Mouse (Mus musculus) 3T3-L1 (cell line): ENCODE measurements around the gene Gm29797.
A peak's percentile ranks its signal among the peaks of the same experiment; 100 is the strongest.

Experiments used
- DNase-seq: peaks from one replicate; pipeline ENCODE4 v3.0.0-alpha.2; 2015; ENCODE audit warnings: low read depth, low spot score

The Gm29797 gene

DNA sequence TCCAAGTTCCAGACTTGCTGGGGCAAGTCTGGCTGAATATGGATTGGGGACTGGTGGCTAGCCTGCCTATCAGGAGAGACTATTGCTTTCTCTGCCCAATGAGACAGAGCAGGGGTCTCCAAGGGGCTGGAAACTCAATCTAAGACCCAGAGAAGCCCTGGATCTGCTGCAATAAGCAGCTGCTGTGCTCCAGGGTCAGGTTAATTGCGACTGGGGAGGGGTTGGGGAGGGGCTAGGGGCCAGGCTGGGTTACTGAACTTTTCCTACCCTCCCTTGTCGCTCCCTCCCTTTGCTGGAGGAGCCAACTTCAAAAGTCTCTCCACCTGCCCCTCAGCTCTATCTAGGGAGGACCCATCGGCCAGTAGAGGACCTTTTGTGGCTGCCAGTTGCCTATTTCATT lies at the start of gene Gm29797:
Gene Gm29797 (plus strand): TSS at position 301 of the 400 bp plus-strand sequence.
- no peak for DNase-seq

DNA sequence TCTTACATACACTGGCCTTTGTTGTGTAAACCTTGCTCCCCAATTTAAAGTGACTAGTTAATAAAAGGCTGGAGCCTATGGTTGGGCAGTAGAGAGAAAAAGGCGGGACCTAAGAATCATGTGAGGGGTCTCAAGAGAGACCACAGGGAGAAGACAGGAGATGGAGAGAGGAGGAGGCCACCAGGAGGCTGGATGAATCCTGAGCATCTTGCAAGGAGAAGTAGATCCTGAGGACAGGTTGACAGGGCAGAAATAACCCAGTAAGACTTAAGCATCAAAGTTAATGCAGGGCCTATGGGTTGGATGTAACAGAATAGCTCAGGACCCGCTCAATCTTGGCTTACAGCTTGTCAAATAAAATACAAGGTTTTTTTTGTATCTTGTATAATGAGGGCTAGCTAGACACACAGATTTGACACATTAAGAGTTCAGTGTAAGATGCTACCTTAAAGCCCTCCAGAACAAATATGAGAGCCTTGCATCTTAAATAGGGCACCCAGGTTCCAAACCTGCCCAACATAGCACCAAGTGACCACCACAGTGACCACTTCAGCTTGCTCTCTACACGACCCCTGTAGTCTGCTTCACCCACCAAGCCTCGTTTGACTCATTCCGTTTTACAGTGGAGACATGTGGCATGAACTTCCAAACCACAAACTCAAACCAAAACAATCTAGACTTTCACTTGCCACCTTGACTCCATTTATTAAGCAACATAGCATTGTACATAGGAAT lies 37.9 kb upstream of the Gm29797 start:
- DNase-seq, result no peak

DNA sequence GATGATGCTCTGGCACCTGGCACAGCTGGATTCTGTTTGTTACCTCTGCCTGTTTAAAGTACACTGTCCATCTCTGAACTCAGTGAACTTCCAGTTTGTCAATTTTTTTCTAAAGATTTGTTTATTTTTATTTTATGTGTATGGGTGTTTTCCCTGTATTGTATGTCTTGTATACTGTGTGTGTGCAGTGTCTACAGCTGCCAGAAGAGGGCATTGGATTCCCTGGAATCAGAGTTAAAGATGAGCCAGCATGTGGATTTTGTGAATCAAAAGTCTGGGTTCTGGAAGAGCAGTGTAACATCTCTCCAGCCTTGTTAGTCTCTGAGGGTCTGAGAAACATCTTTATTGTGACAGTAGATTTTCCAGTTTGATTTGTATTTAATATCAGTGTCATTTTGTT lies 33.4 kb upstream of the Gm29797 start:
- DNase-seq, result peak; percentile 56

DNA sequence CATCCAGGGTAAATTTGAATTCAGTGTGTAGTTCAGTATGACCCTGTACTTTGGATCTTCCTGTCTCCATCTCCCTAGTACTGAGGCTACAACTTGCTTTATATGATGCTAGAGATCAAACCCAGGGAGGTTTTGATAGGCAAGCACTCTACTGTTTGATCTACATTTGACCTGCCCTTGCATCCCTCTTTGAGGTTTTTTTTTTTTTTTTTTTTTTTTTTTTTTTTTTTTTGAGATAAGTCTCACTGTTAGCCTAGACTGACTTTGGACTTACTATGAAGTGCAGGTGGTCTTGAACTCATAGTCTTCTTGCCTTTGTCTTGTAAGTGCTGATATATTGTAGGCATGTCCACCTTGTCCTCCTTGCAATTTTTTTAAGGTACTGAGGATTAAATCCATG lies 28.4 kb upstream of the Gm29797 start:
- DNase-seq, result no peak

DNA sequence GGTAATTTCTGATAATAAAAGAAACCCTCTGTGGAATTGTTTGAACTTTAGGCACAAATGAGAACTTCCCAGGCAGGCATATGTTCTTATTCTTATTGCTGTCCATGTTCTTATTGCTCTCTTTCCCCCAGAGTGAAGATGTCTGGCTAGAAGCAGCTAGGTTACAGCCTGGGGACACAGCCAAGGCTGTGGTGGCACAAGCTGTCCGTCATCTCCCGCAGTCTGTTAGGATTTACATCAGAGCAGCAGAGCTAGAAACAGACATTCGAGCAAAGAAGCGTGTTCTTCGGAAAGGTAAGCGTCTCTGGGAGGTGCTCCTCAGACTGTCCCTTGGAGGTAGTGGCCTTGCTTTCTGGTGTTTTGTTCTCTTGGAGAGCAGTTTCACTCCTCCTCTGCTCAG lies 24.2 kb upstream of the Gm29797 start:
- no peak for DNase-seq

DNA sequence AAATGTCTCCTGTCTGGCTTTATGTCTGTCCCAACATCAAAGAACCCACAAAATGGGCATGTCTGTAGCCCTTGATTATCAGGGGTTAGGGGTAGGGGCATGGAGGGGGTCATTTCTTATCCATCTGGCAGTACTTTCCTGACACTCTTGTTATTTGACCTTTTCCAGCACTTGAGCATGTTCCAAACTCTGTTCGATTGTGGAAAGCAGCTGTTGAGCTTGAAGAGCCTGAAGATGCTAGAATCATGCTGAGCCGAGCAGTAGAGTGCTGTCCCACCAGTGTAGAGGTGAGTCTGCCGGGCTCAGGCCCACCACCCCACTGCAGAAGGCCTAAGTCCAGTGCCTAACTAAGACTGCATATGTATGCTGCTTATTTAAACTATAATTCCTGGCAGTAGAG lies 21.0 kb upstream of the Gm29797 start:
- DNase-seq, result no peak

DNA sequence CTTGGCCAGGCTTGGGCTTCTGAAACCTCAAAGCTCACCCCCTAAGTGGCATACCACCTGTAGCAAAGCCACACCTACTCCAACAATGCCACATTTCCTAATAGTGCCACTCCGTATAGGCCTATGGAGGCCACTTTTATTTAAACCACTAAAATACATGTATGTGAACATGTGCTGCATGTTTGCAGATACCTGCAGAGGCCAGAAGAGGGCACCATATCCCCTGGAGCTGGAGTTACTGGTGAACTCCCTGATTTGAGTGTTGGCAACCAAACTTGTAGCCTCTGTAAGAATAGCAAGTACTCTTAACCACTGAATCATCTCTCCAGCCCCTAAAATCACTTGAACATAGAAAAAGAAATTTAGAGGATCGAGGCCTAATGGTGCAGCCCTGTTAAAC lies 12.5 kb upstream of the Gm29797 start:
- DNase-seq, result peak; percentile 78

DNA sequence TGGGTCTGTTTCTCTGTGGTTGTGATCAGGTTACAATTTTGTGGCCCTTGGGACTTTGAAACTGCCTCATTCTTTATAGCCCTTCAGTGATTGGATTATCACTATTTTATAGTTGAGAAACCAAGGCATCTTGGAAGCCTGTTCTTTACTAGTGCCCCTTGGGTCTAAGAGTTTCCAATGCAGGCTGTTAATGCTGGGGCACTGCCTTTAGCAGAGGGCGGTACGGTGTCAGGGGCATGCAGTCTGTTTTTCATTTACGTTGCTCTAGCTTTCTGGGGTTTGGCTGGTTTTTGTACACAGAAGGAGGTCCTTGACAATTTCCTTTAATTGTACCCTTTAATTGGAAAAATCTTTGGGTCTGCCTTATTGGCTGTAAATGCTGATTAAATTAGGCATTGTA lies 11.2 kb upstream of the Gm29797 start:
- DNase-seq, result no peak

DNA sequence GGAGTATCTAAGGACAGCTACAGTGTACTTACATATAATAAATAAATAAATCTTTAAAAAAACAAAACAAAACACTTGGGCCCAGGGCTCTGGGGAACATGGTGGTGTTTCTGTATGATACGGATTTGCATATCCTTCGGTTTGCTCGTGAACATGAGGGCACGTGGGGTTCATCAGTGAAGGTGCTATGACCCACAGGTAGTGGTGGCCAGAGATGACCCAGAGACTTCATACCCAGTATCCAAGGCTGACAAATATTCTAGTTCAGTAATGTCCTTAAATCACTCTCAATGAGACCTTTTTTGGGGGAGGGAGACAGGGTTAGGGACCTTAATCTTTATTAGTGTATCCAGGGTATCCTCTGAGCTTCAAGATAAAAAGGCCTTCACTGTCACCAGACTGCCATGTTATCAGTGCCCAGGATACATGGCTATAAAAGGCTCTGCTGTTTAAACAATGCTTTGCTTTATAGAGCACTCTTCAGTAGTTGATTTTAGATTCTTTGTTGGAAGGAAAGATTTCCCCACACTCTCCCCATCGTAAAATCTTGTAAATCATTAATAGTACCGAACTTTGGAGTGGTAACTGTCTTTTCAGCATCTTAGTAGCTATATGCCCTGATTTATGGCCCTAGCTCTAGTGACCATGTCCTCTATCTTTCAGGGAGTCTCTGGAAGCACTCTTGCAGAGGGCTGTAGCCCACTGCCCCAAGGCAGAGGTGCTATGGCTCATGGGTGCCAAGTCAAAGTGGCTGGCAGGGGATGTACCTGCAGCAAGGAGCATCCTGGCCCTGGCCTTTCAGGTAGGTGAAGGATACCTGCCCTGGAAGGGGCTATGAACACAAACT lies 10.0 kb upstream of the Gm29797 start:
- DNase-seq, result no peak

DNA sequence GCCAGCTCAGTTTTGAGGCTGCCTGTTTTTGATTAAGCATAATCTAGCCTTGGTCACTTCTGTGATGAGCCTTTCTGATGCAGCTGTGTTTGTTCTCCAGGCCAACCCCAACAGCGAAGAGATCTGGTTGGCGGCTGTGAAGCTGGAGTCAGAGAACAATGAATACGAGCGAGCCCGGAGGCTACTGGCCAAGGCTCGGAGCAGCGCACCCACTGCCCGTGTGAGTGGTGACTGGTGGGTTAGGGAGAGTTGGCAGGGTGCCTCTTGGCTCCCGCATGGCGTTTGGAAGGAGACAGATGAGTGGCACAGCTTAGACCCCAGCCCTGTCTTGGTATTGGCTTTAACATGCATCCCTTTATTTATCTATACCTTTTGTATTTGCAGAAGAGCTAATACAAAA lies 7.9 kb upstream of the Gm29797 start:
- no peak for DNase-seq

DNA sequence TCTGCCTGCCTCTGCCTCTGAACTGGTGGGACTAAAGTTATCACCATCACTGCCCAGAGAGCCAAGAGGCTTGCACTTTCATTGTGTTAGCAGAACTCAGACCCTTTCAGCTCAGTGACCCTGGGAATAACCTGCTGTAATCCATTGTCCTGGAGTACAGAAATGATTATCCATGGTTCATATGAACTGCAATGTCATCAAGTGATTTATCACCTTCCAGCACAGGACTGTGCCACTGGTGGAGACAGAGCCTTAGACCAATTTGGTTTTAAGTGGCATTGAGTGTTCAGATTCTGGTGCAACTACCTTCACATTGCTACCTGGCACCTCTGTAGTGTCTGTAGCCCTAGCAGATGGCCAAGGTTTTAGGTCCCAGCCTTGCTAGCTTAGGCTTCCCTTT lies 3.8 kb upstream of the Gm29797 start:
- DNase-seq, result no peak

DNA sequence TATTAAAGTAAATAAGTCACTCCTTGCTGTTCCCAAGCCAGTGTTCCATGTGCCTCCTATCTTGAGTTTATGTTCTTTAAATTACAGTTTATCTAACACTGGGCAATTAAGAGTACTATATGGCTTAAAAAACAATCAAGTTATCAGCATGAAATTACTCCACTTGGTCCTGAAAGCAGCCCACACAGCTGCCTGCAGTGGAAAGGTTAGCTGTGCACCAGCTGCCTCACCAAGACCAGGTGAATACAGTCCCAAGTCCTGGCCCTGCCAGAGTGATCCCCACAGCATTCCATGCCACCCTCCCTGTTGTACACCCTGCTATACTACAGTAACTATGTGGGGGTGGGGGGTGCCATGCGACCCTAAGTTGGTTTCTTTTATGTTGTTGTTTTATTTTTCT lies 3.3 kb upstream of the Gm29797 start:
- DNase-seq, result no peak

DNA sequence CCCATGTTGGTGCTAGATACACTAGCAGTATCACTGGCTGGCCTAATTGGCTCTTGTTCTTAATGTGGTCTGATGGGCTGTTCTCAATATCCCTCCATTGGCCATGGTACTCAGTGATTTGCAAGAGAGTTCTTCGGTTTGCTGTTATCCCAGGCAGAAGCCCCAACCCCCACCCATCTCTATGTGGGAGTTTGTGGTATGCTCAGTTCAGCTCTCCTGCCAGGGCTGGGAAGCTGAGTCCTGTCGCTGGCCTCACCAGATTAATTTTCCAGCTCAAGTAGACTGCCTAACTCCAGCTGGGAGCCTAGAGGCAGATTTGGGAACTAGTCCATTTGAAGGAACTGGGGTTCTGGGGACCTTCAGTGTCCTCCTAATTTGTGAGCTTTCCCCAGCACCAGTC lies 607 bp downstream of the Gm29797 start:
- no peak for DNase-seq

DNA sequence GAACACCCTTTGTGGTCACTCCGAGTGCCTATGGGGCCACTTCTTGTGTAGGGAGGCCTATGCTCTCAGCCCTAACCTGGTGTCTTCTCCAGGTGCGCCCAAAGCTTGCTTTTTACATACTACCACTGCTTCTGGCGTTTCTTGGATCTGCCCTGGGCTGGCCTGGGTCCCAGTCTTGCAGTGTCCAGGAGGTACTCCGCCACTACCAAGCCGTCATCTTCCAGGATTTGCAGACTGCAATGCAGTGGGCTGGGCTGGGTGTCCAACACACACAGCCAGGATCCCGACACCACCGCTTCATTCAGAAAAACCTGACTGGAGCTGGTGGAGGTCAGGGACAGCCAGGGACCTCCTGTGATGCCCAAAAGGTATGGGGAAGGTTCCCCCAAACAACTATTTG lies 1.7 kb downstream of the Gm29797 start:
- no peak for DNase-seq

DNA sequence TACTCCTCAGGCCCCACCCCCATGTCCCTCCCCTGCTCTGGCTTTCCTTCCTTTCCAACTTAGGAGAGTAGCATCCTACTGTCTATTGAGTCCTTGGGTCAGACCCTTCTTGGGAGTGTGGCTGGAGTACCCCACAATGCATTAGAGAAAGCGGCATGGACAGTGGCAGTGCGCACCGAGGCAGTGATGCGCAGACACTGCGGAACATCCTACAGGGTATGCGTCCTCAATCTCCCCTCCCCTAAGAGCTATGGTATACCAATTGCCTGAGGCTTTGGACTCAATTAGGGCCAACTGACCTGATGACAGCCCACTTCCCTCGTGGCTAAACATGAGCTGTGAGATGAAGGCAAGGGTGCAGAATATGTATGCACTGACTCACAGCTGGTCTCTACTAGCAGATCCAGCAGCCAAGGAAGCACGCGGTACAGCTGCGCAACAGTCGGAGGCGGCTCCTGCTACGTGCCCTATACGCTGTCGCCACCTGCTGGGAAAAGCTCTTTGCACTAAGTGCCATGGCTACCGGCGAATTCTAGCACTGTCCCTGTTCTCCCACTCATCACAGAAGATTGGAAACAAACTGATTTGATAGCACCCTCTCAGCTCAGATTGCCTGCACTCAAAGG lies 2.2 kb downstream of the Gm29797 start:
- DNase-seq, result peak; percentile 33

DNA sequence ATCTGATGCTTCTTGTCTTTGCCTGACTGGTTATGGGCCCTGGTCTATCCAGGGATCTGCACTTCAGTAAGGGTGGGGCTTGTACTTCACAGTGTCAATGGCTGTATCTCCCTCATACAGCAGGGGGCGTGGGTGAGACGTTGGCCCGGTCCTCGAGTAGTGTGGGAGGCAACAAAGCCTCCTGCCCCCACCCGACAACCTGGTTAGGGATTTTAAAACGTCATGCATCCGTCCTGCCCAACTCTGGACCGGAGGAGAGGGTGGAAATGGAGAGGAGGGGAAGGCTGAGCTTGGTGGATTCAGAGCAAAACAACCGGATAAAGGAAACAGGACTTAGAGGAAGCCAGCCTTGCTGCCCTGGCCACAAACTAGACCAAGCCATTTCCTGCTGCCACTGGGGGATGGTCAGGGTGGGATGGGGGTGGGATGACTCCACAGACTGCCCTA lies 2.8 kb downstream of the Gm29797 start:
- peak; percentile 70 for DNase-seq

DNA sequence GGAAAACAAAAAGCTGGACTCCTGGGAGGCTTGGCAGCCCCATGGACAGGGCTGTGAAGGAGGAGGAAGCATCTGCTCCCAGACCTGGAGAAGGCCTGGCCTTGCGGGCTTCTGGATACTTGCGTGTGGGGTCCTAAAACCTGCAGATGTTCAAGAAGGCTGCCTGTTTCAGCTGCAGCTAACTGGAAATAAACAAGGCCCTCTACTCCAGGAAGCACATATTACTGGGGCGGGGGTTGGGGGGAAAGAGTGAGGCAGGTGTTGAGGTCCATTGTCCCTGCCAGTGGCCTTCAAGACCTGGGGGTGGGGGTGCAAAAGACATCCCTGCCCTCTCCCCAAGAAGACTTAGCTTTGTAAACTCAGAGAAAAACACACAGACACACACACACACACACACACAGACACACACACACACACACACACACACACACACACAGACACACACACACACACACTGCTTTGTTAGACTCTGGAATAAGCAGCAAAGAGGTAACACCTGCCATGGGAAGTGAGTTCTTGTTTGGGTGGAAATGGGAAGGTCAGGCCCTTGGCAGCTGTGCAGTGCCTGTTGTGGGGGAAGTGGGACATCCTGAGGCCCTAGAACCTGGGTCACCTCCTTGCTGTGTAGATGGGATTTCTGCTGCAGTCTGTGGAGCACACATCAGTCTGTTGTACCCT lies 5.9 kb downstream of the Gm29797 start:
- DNase-seq, result no peak

DNA sequence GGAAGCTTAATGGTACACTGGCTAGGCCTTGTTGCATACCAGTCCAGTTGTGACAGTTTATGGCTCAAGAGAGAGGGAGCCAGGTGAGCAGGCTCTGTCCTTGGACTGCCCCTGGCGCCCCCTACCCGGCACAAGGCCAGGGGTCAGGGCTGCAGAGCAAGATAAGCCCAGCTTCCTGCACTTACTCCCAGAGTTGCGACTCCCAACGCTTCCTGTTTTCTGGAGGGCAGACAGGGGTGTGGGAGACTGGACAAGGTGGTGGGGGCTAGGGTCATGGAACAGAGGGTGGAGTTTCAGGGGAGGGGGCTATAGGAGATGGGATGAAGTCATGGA lies 6.4 kb downstream of the Gm29797 start:
- no peak for DNase-seq

DNA sequence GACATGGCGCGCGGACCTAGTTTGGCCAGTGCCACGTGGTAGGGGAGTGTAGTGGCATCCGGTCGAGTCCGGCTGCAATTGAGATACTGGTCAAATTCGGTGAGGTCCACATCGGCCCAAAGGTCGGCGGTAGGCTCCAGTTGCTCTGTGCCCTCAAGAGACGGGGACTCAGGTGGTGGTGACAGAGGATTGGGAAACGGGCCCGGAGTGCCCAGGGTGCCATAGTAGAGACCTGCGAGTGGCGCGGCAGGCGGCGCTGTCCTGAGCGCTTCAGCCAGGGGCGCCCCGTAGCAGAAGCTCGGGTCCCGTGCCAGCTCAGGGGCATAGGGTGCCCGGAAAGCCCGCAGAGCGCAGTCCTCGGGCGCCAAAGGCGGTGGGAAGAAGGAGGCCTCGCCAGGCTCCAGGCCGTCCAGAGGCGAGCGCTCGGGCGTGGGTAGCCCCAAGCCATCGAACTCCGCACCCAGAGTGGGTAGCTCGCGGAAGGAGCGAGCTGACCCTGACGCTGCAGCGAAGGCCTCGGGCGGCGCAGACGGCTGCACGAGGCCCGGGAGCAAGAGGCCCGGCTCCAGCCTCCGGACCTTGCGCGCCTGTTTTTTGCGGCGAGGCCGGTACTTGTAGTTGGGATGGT lies 13.6 kb downstream of the Gm29797 start:
- no peak for DNase-seq

DNA sequence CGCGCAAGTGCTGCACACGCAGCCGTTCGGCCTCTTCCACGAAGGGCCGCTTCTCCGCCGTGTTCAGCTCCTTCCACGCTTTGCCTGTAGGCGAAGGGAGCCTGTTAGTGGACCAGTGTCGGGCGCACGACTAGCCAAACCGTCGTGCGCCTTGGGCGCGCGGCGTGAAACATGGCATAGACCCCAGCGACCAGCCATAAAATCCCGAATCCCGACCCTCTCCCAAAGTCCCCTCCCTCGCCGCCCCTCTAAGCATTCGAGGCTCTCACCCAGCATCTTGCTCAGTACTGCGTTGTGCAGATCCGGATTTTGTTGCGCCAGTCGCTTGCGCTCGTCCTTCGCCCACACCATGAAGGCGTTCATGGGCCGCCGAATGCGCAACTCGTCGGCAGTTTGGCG lies 14.1 kb downstream of the Gm29797 start:
- DNase-seq, result no peak

DNA sequence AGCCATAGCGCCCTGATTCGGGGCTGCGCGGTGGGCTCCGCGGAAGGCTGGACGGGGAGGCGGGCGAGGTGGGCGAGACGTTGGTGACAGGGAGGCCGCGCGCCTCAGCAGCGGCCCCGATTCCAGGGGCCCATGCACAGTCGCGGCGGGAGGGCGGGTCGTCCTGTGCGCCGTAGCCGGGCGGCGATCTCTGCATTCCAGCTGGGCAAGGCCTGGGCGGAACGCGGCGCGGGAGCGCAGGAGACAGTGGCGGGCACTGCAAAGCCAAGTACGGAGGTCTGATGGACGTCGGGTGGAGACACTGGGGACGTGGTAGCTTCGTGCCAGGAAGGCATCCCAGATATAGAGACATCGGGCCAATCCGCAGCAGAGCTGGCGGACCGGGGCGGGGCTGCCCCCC lies 14.5 kb downstream of the Gm29797 start, which contains the start of gene Sox18:
Gene Sox18 (minus strand): TSS at position 315 of the 400 bp plus-strand sequence.
- DNase-seq, result no peak

DNA sequence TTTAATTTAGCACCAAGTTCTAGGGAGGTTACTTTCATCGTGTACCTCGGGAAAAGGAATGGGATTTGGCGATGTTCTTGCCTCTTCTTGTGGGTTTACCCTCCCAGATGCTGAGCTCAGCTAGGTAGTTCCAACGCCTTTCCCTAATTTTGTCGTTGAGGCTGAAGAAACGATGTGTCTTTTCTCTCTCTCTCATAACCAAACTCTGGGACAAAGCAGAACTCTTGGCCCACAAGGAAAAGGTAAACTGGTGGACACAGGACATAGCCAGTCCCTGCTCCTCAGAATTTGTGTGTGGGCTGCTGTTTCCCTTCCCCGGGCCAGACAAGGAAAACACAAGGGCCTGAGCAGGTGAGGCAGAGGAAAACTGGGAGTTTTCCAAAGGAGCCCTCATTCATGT lies 15.2 kb downstream of the Gm29797 start:
- no peak for DNase-seq
